Mouse (Mus musculus) bone marrow, adult 2 months (tissue): ENCODE measurements around the gene Ccdc113. TPM values are rescaled to one million over a fixed set of nuclear protein-coding genes. Genes with fewer than 3 reads are reported as not detected.

Experiments used
- H3K27ac ChIP-seq: fragments of 200-500 bp; 2 replicates; pipeline ENCODE4 v1.5.1; 2012; ENCODE audit warnings: low read depth, mild to moderate bottlenecking, control low read depth, inconsistent platforms, low read length; ENCODE audit not compliant: control insufficient read depth, poor library complexity, insufficient read depth
- H3K4me1 ChIP-seq: fragments of 200-500 bp; 2 replicates; pipeline ENCODE4 v1.6.1; 2011; ENCODE audit warnings: low read length; ENCODE audit not compliant: control insufficient read depth, insufficient read depth
- H3K4me3 ChIP-seq: fragments of 200-500 bp; replicated peaks from 2 replicates; pipeline ENCODE3; 2011; ENCODE audit warnings: mild to moderate bottlenecking, low read depth, low read length, control low read depth; ENCODE audit not compliant: control insufficient read depth
- CTCF ChIP-seq: fragments of 200-500 bp; IDR thresholded peaks from 2 replicates; pipeline ENCODE4 v1.5.1; 2011; ENCODE audit warnings: low read length, control low read depth; ENCODE audit not compliant: control insufficient read depth, insufficient read depth
- POLR2A ChIP-seq: fragments of 200-500 bp; IDR thresholded peaks from 2 replicates; pipeline ENCODE4 v1.6.1; 2011; ENCODE audit warnings: low read depth, mild to moderate bottlenecking, control low read depth, low read length, borderline replicate concordance; ENCODE audit not compliant: control insufficient read depth
- WGBS: fragments of 180-500 bp; shearing (Covaris S2); methylation state at CpG from one replicate; pipeline ENCODE4 v1.1.7; 2018; 5-methylcytosine and 5-hydroxymethylcytosine counted together
- polyA plus RNA-seq: library from polyadenylated mRNA; stranded (reverse); fragments of >200 nt; gene quantifications from 2 replicates; pipeline ENCODE4 v1.2.4, GENCODE M21; 2011; ENCODE audit warnings: low replicate concordance; ENCODE audit not compliant: missing spikeins, insufficient read depth, insufficient read length

Gene Ccdc113
- polyA plus RNA-seq, 1 experiment = not detected

DNA sequence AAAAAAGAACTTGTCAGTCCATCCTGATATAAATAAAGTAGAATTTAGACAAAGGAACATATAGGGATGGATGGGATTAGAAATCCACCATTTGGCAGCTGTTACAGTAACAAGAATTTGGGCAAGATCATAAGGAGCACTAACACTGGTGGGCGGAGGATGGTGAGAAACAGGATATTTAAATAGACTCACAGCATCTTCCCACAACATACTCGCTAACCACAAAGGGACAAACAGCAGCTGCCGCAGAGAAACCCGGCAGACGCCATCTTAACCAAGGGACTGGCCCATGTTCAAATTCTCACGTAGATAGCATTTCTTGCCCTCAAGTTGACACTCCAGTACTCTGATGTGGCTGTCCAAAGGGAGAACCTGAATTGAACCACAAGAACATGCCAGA, 17.0 kb upstream of the Ccdc113 start:
- H3K4me1 ChIP-seq = no peaks in the 10 kb centered on the region
- TF ChIP-seq POLR2A (no peak), CTCF (no peak)
- H3K4me3 ChIP-seq = no peak overlapping the region
- no peak overlapping the region for H3K27ac ChIP-seq
- 78% methylated on average over 6 of the region's 6 CpGs for WGBS

DNA sequence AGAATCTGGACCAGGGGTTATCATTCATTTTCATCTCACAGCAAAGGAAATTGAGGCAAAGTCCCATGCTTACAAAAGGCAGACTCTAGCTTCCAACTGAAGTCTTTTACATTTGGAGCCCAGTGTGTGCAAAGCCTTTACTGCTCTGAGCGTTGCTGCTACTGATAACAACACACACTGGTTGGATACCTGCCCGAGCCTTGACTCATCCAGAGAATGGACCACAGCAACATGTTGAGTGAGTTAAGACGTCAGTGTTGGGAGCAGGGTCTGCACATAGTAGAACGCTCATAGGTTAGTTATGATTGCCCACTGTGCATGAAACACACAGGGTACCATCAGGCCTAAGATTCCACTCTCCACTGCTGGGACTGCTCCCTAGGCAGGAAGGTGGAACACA, 9.9 kb upstream of the Ccdc113 start:
- Histone ChIP-seq H3K27ac (no peak overlapping the region), H3K4me1 (no peaks in the 10 kb centered on the region), H3K4me3 (no peak overlapping the region)
- WGBS = 75% methylated on average over 4 of the region's 4 CpGs
- no peak for TF ChIP-seq CTCF
- no peak for TF ChIP-seq POLR2A

DNA sequence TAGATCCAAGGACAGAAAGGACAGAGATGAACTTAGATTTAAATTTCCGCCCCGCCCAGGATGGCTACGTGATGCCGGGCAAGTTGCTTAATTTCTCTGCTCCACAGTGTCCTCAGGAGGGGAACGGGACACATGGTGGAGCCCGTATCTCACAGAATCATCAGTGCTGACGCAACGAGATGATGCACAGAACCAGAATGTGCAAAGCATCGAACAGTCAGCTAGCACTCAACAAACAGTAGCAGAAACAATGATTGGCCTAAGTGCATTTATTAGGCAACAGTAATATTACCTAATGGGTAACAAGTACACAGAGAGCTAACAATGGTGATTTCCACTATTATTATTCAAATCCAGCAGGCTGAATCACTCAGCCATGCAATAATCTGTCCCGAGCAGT, 5.7 kb upstream of the Ccdc113 start:
- H3K4me1 ChIP-seq = no peaks in the 10 kb centered on the region
- no peak overlapping the region for H3K27ac ChIP-seq
- WGBS = 82% methylated on average over 10 of the region's 10 CpGs
- H3K4me3 ChIP-seq = no peak overlapping the region
- TF ChIP-seq POLR2A (no peak), CTCF (no peak)

DNA sequence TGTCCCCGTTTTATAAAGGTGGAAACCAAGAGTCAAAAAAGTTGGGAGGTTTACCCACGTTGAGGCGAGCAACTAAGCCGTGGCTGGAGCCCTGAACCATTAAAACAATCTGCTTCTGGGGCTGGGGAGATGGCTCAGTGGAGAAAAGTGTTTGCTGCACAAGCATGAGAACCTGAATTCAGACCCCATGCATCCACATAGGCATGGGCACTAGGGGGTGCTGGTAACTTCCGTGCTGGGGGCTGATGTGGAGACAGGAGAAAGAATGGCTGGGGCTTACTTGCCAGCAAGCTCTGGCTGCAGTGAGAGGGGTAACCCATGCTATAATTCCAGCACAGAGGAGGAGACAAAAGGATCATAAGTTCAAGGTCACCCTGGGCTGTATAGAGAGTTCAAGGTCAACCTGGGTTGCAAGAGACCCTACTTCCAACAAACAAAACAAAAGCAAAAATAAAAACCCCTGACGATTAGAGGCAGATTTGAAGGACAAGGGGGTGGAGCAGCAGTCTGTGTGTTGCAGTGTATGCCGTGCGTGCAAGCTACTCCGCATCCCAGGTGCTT, 5.1 kb upstream of the Ccdc113 start:
- no peak for TF ChIP-seq POLR2A
- no peak for TF ChIP-seq CTCF
- WGBS = 64% methylated on average over 9 of the region's 9 CpGs

GRCm38 (mm10) chr8:95532206-95532605, 1.7 kb upstream of the Ccdc113 start:
- no peak for TF ChIP-seq POLR2A
- no peak for TF ChIP-seq CTCF
- Histone ChIP-seq H3K4me3 (no peak overlapping the region), H3K27ac (no peak overlapping the region), H3K4me1 (no peaks in the 10 kb centered on the region)
- 75% methylated on average over 4 of the region's 4 CpGs for WGBS

More for the DNA sequence above, 5.1 kb upstream of the Ccdc113 start:
- Histone ChIP-seq H3K4me1 (no peaks in the 10 kb centered on the region), H3K4me3 (no peak overlapping the region), H3K27ac (no peak overlapping the region)

DNA sequence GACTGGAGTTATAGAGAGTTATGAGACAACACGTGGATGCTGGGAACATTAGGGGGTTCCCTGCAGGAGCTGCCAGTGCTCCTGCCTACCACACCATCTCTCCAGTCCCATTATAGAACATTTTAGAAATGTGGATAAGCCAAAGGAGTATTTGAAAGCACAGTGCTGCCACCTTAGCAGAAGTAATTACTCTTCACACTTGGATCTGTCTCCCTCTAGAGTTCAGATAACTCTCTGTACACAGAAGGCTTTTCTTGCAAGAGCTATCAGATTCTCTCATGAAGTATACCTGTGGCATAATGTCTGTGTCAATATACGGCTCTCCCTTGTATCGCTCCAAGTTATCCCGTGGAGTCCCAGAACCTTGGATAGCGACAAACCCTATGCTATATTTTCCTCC, 5.6 kb downstream of the Ccdc113 start:
- WGBS = 77% methylated on average over 5 of the region's 5 CpGs
- Histone ChIP-seq H3K27ac (no peak overlapping the region), H3K4me3 (no peak overlapping the region), H3K4me1 (no peaks in the 10 kb centered on the region)
- no peak for TF ChIP-seq CTCF
- TF ChIP-seq POLR2A = no peak

GRCm38 (mm10) chr8:95542191-95542590, 8.3 kb downstream of the Ccdc113 start:
- no peak overlapping the region for H3K4me3 ChIP-seq
- TF ChIP-seq CTCF (no peak), POLR2A (no peak)
- no peak overlapping the region for H3K27ac ChIP-seq
- no peaks in the 10 kb centered on the region for H3K4me1 ChIP-seq
- WGBS = 70% methylated on average over 6 of the region's 6 CpGs

DNA sequence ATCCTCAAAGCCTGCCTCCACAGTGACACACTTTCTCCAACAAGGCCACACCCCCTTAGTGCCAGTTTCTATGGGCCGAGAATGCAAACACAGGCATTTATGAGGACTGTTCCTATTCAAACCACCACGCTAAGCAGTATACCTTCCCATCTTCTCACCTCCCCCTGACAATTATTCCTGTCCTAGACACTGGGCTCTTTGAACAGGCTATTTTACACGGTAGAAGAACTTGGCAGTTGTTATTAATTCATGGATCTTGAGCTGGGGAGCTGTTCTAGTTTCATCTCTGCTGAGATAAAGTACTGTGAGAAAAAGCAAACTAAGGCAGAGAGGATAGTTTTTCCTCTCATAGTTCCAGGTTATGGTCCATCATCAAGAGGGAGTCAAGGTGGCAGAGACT, 9.2 kb downstream of the Ccdc113 start:
- WGBS = 82% methylated on average over 3 of the region's 3 CpGs
- no peak for TF ChIP-seq POLR2A
- TF ChIP-seq CTCF = no peak

GRCm38 (mm10) chr8:95545815-95546214, 11.9 kb downstream of the Ccdc113 start:
- H3K27ac ChIP-seq = no peak overlapping the region
- H3K4me3 ChIP-seq = no peak overlapping the region
- H3K4me1 ChIP-seq = no peaks in the 10 kb centered on the region
- TF ChIP-seq POLR2A (no peak), CTCF (no peak)
- 85% methylated on average over 17 of the region's 17 CpGs for WGBS

More for the DNA sequence above, 9.2 kb downstream of the Ccdc113 start:
- no peak overlapping the region for H3K4me3 ChIP-seq
- H3K27ac ChIP-seq = no peak overlapping the region
- no peaks in the 10 kb centered on the region for H3K4me1 ChIP-seq
